Mouse (Mus musculus) megakaryocyte, embryonic 14.5 days (primary cell): ENCODE results near the gene Gm21972. TPM values are rescaled to one million over a fixed set of nuclear protein-coding genes. Genes with fewer than 3 reads are reported as not detected.
A peak's percentile ranks its signal among the peaks of the same experiment; 100 is the strongest.

Source experiments
- H3K27me3 ChIP-seq: replicated peaks from 2 replicates; pipeline ENCODE3; 2012; ENCODE audit warnings: inconsistent platforms
- H3K36me3 ChIP-seq: replicated peaks from 2 replicates; pipeline ENCODE3; 2012; ENCODE audit warnings: low read length, inconsistent platforms, mixed read lengths
- H3K4me1 ChIP-seq: 2 replicates; pipeline ENCODE4 v1.6.1; 2012; ENCODE audit warnings: inconsistent platforms
- H3K4me3 ChIP-seq: replicated peaks from 2 replicates; pipeline ENCODE3; 2012; ENCODE audit warnings: moderate library complexity, mild to moderate bottlenecking, inconsistent platforms
- H3K9me3 ChIP-seq: 2 replicates; pipeline ENCODE4 v1.6.1; 2012; ENCODE audit warnings: inconsistent platforms
- FLI1 ChIP-seq: IDR thresholded peaks from 2 replicates; pipeline ENCODE4 v1.6.1; 2012; ENCODE audit warnings: low read length, inconsistent platforms, mixed read lengths
- GATA1 ChIP-seq: IDR thresholded peaks from 3 replicates; pipeline ENCODE4 v1.6.1; 2012; ENCODE audit warnings: mixed read lengths, low read length, inconsistent platforms, borderline replicate concordance
- polyA plus RNA-seq: library from polyadenylated mRNA; stranded (reverse); fragments of >175 nt; gene quantifications from 2 replicates; pipeline ENCODE4 v1.2.3, GENCODE M21; 2012; ENCODE audit warnings: low replicate concordance; ENCODE audit not compliant: insufficient read depth

The Gm21972 gene
- polyA plus RNA-seq, 1 experiment = 3.4 TPM

- peaks cover 32% of the 10 kb centered on the region for H3K36me3 ChIP-seq
These were observed 23.2 kb downstream of the Gm21972 start for GRCm38 (mm10) chr1:86156595-86156994.

GRCm38 (mm10) chr1:86160059-86160458, 26.6 kb downstream of the Gm21972 start:
- no peaks in the 10 kb centered on the region for H3K9me3 ChIP-seq
- H3K27me3 ChIP-seq = no peaks in the 10 kb centered on the region
- no peak overlapping the region for H3K4me3 ChIP-seq
- no peak for TF ChIP-seq FLI1
- peaks cover 58% of the 10 kb centered on the region for H3K36me3 ChIP-seq
- peaks cover 15% of the 10 kb centered on the region for H3K4me1 ChIP-seq

More at GRCm38 (mm10) chr1:86156595-86156994, 23.2 kb downstream of the Gm21972 start:
- Histone ChIP-seq H3K4me3 (no peak overlapping the region), H3K9me3 (no peaks in the 10 kb centered on the region), H3K4me1 (peaks cover 25% of the 10 kb centered on the region), H3K27me3 (no peaks in the 10 kb centered on the region)
- TF ChIP-seq GATA1 (no peak), FLI1 (no peak)

- Histone ChIP-seq H3K4me3 (no peak overlapping the region), H3K9me3 (no peaks in the 10 kb centered on the region), H3K27me3 (no peaks in the 10 kb centered on the region), H3K36me3 (peaks cover 61% of the 10 kb centered on the region), H3K4me1 (peaks cover 11% of the 10 kb centered on the region)
- no peak for TF ChIP-seq GATA1
- no peak for TF ChIP-seq FLI1
These were observed 27.0 kb downstream of the Gm21972 start for GRCm38 (mm10) chr1:86160479-86160878.

GRCm38 (mm10) chr1:86161061-86161460, 27.6 kb downstream of the Gm21972 start:
- H3K27me3 ChIP-seq = no peaks in the 10 kb centered on the region
- H3K4me3 ChIP-seq = no peak overlapping the region
- H3K4me1 ChIP-seq = peaks cover 5% of the 10 kb centered on the region; the same call in 1 of the 2 replicates
- H3K9me3 ChIP-seq = no peaks in the 10 kb centered on the region
- H3K36me3 ChIP-seq = peaks cover 64% of the 10 kb centered on the region
- TF ChIP-seq GATA1 (no peak), FLI1 (no peak)

- no peaks in the 10 kb centered on the region for H3K9me3 ChIP-seq
- H3K36me3 ChIP-seq = peaks cover 40% of the 10 kb centered on the region
These were observed 41.2 kb downstream of the Gm21972 start for GRCm38 (mm10) chr1:86174602-86175001.

GRCm38 (mm10) chr1:86176066-86176465, 42.6 kb downstream of the Gm21972 start:
- peaks cover 36% of the 10 kb centered on the region for H3K36me3 ChIP-seq

More at GRCm38 (mm10) chr1:86174602-86175001, 41.2 kb downstream of the Gm21972 start:
- Histone ChIP-seq H3K4me1 (peaks cover 10% of the 10 kb centered on the region), H3K4me3 (no peak overlapping the region), H3K27me3 (no peaks in the 10 kb centered on the region)
- TF ChIP-seq GATA1 = no peak

GRCm38 (mm10) chr1:86178462-86179253, 45.2 kb downstream of the Gm21972 start:
- H3K36me3 ChIP-seq = peaks cover 34% of the 10 kb centered on the region
- H3K4me1 ChIP-seq = peaks cover 16% of the 10 kb centered on the region

More at GRCm38 (mm10) chr1:86176066-86176465, 42.6 kb downstream of the Gm21972 start:
- TF ChIP-seq GATA1 = no peak
- TF ChIP-seq FLI1 = no peak
- H3K4me3 ChIP-seq = no peak overlapping the region
- no peaks in the 10 kb centered on the region for H3K9me3 ChIP-seq
- H3K27me3 ChIP-seq = no peaks in the 10 kb centered on the region
- peaks cover 12% of the 10 kb centered on the region for H3K4me1 ChIP-seq

GRCm38 (mm10) chr1:86182004-86182709, 48.7 kb downstream of the Gm21972 start:
- no peaks in the 10 kb centered on the region for H3K27me3 ChIP-seq
- TF ChIP-seq FLI1 = no peak
- TF ChIP-seq GATA1 = no peak
- no peaks in the 10 kb centered on the region for H3K9me3 ChIP-seq
- H3K4me1 ChIP-seq = peaks cover 34% of the 10 kb centered on the region
- peaks cover 13% of the 10 kb centered on the region for H3K36me3 ChIP-seq
- H3K4me3 ChIP-seq = no peak overlapping the region

More at GRCm38 (mm10) chr1:86178462-86179253, 45.2 kb downstream of the Gm21972 start:
- no peaks in the 10 kb centered on the region for H3K9me3 ChIP-seq
- no peak for TF ChIP-seq GATA1
- TF ChIP-seq FLI1 = no peak
- no peak overlapping the region for H3K4me3 ChIP-seq
- no peaks in the 10 kb centered on the region for H3K27me3 ChIP-seq

GRCm38 (mm10) chr1:86183577-86184263, 50.3 kb downstream of the Gm21972 start:
- Histone ChIP-seq H3K9me3 (no peaks in the 10 kb centered on the region), H3K36me3 (peaks cover 13% of the 10 kb centered on the region), H3K27me3 (no peaks in the 10 kb centered on the region), H3K4me3 (no peak overlapping the region), H3K4me1 (peaks cover 44% of the 10 kb centered on the region)
- no peak for TF ChIP-seq GATA1
- no peak for TF ChIP-seq FLI1

GRCm38 (mm10) chr1:86186762-86187161, 53.3 kb downstream of the Gm21972 start:
- H3K36me3 ChIP-seq = peaks cover 17% of the 10 kb centered on the region
- TF ChIP-seq GATA1 = no peak
- no peak for TF ChIP-seq FLI1

More at GRCm38 (mm10) chr1:86186762-86187161, 53.3 kb downstream of the Gm21972 start:
- Histone ChIP-seq H3K4me3 (peak overlapping the region; percentile 29), H3K27me3 (no peaks in the 10 kb centered on the region), H3K9me3 (no peaks in the 10 kb centered on the region), H3K4me1 (peaks cover 56% of the 10 kb centered on the region)
